Mouse (Mus musculus): ENCODE data around the gene Syde1.
"Not testable (repeated sequence)": the region's sequence is repeated elsewhere in the genome, so short reads cannot be mapped to it uniquely, and the experiment has no call there.

DNA sequence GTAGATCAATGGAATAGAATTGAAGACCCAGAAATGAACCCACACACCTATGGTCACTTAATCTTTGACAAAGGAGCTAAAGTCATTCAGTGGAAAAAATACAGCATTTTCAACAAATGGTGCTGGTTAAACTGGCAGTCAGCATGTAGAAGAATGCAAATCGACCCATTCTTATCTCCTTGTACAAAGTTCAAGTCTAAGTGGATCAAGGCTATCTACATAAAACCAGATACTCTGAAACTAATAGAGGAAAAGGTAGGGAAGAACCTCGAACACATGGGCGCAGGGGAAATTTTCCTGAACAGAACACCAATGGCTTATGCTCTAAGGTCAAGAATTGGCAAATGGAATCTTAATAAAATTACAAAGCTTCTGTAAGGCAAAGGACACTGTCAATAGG, 31.4 kb upstream of the Syde1 start:
- not testable (repeated sequence) for TF ChIP-seq POLR2A (IDR thresholded peaks at IDR 0.05; ENCODE audit: borderline replicate concordance, extremely low read depth, insufficient read depth, insufficient read length, poor library complexity, severe bottlenecking); CTCF (IDR thresholded peaks at IDR 0.05; ENCODE audit: borderline replicate concordance, extremely low read depth, insufficient read depth, insufficient read length)

All from brain, embryonic 14.5 days (tissue).